Mouse (Mus musculus) ovary, postnatal 14 days (tissue): ENCODE measurements around the gene Mcrip1.

Experiments
- DNase-seq: peaks from one replicate; pipeline ENCODE4 v3.0.0; 2022; ENCODE audit warnings: low spot score

The Mcrip1 gene

DNA sequence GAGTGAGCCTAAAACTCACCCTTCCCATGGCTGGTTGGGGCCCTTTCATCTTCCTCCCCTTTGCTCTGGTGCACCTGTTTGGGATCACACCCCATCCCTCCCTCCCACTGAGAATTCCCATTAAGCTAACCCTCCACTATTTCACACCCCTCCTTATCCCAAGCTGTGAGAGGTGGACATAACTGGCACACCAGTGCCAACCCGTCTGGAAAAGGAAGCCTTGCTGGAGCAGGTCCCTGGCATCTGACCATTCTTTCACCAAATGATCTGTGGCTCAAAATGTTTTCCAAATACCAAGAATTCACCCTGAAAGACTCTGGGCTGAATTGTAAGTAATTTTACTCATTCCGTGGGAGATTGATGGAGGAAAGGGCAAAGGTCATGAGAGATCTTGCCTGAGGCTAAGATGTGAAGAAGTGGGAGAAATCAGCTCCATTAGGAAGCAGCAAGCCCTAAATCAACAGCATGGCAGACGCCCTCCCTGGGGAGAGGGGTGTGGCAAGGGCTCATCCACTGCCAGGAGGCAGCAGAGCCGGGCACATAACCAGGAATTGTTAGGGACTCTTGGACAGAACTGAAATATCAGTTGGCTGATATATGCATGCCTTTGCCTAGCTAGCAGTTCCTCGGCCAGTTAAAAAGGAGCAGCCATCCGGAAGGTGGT is 36.6 kb downstream of the Mcrip1 start:
- no peak for DNase-seq

DNA sequence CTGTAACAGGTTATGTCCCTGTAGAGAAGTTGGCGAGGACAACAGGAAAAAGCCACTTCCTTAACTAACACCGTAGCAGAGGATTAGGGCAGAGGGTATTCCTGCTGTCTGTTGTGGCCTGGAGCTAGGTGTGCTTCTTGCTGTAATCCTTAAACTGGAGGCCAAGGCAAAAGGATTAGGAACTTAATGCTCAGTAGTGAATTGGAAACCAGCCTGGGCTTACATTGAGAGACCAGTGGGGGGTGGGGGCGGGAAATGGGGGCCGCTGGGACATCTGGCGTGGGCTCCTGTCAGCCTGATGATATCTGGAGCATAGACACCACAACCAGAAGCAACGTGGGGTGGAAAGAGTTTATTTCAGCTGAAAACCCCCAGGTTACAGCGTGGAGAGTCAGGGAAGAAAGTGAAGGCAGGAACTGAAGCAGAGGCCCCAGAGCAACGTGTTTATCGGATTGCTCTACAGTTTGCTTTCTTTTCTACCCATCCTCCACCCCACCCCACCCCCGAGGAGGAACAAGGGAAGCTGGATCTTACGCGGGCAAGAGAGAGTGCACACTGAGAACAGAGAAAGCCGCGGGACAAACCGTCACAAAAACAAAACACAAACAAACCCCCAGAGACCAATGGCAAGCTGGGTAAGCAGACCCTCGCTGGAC is 39.0 kb downstream of the Mcrip1 start:
- DNase-seq = no peak

DNA sequence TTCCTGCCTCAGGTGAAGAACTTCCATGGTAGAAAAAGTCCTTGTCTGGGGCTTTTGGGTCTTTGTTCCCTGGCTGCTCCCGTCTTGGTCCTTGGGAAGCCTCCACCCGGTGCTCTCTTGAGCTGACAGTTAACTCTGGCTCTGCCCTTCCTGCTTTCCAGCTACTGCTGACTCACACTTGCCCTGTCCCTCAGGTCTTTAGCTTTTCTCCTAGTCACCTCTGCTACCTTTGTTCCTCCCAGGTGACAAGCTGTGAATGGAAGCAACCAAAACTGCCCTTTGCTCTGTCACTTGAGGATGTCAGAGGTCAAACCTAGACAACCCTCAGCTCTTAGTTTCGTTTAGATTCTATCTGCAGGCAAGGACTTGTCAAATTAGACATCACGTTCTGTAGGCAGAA is 39.6 kb downstream of the Mcrip1 start:
- no peak for DNase-seq

DNA sequence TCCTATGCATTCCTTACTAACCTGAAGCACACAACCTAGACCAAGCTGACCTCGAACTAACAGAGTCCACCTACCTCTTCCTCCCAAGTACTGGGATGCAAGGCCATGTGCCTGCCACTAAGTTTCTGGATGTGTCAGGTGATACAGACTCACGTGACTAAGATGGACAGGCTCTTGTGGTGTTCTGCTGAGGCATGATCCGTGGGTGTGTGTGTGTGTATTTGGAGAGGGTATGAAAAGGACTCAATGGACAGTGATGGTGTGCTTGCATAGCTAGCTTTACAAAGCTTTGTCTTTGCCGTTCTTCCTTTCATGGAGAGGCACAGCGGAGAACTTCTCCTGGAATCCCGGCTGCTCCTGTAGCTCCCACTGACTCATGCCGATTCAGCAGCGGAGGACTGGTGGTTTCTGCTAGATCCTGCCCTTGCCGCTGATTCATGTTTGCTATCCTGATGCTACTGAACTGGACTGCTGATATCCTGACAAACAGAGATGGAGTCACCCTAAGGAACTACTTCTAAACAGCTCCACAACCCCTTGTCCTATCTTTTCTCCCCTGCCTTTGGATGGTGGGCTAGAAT is 41.1 kb downstream of the Mcrip1 start:
- no peak for DNase-seq

DNA sequence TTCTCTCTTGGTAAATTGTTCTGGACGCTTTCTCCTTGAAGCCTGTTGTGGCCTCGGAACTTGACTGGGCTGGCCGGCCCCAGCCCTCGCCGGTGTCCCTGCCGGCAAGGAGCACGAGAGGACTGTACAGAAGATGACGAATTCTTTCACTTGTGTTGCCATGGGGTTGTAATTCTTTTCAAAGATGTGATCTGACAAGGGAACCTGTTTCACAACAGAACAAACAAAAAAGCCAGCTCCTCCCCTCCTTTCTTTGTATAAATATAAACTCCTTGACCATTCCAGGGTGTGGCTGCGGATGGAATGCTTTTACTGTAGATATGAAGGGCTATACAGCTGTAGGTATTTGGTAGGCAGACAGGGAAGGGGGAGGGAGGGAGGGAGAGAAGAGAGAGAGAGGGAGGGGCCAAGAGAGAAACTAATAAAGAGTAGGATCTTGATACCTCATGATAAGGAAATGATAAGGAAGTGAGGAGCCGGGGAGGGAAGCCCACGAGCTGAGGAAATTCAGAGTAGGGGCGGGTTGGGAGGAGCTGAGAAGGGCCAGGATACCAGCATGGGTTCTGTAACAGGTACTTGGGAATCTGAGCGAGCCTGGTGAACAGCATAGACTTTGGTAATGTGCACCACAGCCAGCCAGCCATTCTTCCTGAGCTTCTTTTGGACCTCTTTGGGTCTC is 41.8 kb downstream of the Mcrip1 start:
- no peak for DNase-seq

DNA sequence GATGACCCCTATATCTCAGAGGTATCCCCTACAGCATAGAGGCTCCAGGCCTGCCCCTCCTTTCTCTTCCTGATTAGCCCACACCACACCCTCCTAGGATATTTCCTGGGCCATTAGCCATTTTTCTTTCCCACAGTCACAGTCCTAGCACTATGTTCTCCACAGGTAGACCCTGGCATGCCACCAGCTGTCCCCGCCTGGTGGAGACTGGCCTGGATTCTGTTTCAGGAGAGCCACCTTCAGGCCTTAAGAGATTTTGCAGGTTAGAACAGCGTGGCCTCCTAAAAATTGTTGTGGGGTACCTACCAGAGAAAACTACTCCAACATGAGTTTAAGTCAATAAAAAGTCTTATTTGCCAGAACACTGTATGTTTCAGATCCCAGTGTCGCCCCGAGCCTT is 42.6 kb downstream of the Mcrip1 start:
- no peak for DNase-seq

DNA sequence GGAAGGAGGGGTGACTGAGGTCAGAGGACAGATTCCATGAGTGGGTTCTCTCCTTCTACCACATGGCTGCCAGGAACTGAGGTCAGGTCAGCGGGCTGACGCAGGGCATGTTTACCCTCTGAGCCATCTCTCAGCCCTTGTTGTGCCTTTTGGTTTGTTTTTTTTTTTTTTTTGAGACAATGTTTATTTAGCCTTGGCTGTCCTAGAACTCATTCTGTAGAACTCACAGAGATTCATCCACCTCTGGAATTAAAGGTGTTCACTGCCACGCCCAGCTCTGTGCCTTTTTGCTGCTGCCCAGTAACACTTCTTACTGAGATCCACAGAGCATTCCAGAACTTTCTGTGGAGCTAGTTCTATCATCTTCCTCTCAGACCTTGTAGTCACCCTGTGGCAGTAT is 43.9 kb downstream of the Mcrip1 start:
- DNase-seq = no peak

DNA sequence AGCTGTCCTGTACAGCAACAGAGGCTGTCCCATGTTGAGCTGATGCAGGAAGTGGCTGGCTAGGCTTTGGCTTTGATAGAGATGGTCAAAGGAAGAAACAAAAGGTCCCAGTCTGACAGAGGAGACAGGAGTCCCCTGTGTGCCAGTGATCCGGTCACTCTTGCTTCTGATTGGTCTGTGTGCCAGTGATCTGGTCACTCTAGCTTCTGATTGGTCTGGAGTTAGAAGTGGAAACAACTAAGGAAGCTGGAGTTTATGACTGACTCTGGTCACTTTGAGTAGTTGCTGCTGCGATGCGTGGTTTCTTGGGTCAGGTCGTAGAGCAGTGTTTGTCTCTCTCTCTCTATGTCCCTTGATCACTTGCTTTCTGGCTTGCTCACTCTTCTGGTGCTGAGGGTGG is 47.8 kb downstream of the Mcrip1 start:
- no peak for DNase-seq

DNA sequence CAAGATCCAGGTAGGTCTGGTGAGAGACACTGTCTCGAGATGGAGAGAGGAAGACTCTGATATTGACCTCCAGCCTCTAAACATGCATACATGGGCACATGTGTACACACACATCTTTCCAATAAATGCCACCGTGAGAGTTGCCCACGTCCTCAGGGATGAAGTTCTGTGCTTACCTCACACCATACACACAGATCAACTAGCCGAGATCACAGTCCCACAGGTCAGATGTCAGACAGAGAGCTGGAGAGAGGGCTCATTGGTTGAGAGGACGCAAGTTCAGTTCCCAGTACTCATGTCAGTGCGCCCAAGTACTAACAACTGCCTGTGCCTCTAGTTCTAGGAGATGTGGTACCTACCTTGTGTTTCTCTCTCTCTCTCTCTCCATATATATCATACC is 48.5 kb downstream of the Mcrip1 start:
- no peak for DNase-seq

DNA sequence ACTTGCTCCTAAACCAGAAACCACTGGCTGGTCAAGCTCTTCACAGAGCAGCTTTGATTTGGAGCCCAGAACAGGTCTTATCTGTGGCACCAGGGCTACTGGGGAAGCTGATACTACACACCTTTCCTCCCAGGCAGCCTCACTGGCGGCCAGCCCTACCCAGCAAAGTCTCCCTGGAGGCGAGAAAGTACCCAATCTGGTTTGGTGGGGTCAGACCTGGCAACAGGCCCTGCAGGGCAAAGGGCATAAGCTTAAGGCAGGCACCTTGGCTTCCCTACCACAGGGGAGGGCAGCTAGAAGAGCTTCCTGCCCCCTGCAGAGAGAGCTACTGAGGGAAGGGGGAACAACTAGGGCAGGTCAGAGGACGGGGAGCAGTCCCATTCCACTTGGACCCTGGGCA is 49.2 kb downstream of the Mcrip1 start:
- no peak for DNase-seq

DNA sequence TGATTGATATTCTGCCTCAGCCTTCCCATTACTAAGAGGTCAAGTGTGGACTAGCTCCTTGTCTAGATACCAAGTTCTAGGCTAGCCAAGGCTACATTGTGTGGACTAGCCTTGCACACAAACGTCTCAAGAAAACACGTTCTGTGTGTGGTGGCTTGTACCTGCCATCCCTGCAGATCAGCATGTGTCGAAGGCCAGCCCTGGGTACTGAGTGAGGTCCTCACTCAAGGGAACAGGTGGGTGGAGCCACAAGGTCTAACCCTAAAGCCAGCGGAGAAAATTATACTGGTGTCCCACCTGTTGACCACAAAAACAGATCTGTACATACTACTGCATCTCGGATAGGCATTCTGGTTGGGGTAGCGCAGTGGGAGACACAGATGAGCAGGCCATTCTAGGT is 49.6 kb downstream of the Mcrip1 start:
- DNase-seq = no peak

DNA sequence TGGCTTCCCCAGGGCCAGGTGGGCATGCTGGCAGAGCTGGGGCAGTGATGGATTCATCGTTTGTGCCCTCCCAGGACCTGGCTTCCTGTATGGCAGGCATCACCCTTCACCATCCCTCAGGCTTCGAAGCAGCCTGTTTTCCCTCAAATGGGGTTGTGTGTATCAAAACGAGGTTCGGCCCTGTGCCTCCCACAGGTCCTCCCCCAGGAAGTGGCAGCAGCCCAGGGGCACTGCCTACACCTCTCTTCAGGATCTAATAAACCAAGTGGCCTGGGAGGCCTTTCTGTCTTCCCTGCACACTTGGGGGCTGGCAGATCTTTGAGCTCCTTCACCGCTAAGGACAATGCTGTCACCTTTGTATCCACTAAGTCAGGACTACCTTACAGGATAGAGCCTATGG is 50.6 kb downstream of the Mcrip1 start:
- DNase-seq = no peak

DNA sequence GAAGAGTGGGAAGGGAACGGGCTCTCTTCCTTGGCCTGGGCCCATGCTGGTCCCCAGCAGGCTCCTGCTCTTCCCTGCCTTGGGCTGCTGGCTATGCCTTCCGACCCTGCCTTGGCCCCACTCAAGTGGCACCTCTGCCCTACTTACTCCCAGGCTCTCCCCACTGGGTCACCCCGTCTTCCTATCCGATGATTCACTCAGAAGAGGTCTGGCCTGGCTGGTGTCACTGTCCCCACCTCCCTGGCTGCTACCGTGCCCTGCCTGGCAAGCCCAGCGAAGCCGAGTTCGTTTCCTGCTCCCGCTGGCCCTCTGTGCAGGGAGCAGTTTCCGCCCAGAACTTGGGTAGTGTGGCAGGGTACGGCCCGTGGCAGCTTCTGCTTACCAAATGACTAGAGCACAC is 51.3 kb downstream of the Mcrip1 start:
- no peak for DNase-seq

DNA sequence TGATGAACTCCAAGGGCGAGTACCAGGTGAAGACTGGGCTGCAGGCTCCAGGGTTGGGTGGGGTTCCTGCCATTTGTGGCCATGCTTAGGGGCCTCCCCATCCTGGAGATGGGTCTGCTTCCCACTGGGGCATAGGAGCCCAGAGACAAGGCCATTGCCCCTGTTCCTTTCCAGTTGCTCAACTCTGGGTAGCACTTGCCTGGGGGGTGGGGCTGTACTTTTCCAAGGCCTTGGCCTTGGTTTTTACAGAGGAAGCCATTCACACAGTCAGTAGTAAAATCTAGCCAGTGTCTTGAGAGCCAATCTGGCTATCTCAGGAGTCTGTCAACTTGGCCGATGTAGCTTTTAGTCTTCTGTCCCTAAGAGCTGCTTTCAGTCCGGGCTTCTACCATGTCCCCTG is 52.1 kb downstream of the Mcrip1 start:
- no peak for DNase-seq

DNA sequence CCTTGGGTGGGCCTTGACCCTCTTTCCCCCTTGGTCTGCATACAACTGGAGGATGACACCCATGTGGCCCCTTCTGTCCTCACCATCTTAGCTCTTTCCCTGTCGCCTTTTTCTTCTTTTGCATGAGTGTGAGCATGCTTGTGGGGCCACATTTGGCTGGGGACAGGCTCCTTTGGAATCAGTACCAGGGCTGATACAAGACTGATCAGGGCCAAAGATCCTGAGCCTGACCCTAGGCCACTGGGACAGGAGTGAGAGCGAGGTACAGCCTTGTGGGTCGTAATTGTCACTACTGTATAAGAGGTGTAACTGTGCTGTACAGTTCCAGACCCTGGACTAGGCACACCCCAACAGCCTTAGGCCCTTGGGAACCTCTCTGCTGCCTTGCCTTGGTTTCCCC is 55.6 kb downstream of the Mcrip1 start:
- no peak for DNase-seq

DNA sequence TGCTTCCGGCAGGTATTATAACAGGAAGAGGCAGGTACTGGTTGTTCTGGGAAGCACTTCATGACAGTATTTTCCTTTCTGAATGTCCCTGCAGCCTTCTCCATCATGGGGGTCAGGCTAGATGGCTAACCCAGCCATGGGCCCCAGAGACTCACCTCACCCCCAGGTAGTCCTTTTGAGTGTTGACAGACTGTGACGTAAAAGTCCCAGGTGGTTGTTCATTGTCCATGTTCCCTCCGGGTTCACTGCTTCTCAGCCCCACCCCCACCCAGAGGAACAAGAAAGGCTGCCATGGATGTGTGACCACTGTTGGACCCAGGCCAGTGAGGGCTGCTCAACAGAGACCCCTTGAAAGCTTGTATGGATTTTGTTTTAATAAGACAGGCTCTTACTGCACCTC is 56.2 kb downstream of the Mcrip1 start:
- DNase-seq = no peak
